Mouse (Mus musculus): ENCODE measurements around the gene Dennd4c. TPM values are rescaled to one million over a fixed set of nuclear protein-coding genes. Genes with fewer than 3 reads are reported as not detected.
"Not testable (repeated sequence)": the region's sequence is repeated elsewhere in the genome, so short reads cannot be mapped to it uniquely, and the experiment has no call there.

Gene Dennd4c
- polyA plus RNA-seq, 1 experiment from 2014 or later, result 5.8 TPM

DNA sequence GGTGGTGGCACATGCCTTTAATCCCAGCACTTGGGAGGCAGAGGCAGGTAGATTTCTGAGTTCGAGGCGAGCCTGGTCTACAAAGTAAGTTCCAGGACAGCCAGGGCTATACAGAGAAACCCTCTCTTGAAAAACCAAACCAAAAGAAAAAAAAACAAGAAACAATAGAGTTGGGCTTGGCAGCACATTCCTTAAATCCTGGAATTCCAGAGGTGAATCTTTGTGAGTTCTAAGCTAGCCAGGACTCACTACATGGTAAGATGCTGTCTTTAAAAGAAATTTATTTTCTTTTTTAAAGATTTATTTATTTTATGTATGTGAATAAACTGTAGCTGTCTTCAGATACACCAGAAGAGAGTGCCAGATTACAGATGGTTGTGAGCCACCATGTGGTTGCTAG, 92.8 kb downstream of the Dennd4c start:
- not testable (repeated sequence) for H3K4me3 ChIP-seq (ENCODE audit: low read depth, low read length); ATAC-seq (replicated peaks; ENCODE audit: low FRiP score); H3K4me1 ChIP-seq (replicated peaks; ENCODE audit: control insufficient read depth, insufficient read depth, low read length); H3K4me2 ChIP-seq; H3K9me3 ChIP-seq (ENCODE audit: control insufficient read depth, low read length); H3K27me3 ChIP-seq (replicated peaks; ENCODE audit: control insufficient read depth, insufficient read depth, low read length); H3K9ac ChIP-seq (ENCODE audit: low read depth, low read length); DNase-seq (ENCODE audit: low spot score); H3K27ac ChIP-seq (ENCODE audit: low read depth, low read length)
- 96% methylated on average over 2 of the region's 2 CpGs for WGBS
- H3K36me3 ChIP-seq (ENCODE audit: control insufficient read depth, insufficient read depth, low read length), result peaks cover 13% of the 10 kb centered on the region; the same call in 1 of the 2 replicates

DNA sequence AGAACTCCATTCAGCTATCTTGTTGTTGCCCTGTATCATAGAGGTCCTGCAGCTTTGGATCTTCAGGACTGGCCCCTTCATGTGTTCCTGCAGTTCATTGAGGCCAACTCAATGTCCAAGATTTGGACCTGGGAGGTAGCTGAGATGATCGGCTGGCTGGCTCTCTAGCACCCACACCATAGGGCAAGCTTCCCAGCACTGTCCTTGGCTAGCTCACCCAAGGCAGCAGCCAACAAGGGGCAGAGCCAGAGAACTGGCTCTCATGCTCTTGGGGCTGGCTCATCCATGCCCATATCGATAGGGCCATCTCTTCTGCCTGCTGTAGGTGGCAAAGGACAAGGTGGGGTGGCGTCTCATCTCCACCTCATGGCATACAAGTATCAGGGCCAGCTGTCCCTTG, 97.0 kb downstream of the Dennd4c start:
- ATAC-seq (replicated peaks; ENCODE audit: low FRiP score) (no peak), DNase-seq (ENCODE audit: low spot score) (no peak)
- Histone ChIP-seq H3K4me3 (ENCODE audit: low read depth, low read length) (no peak overlapping the region), H3K36me3 (ENCODE audit: control insufficient read depth, insufficient read depth, low read length) (peaks cover 13% of the 10 kb centered on the region), H3K27me3 (replicated peaks; ENCODE audit: control insufficient read depth, insufficient read depth, low read length) (no peaks in the 10 kb centered on the region), H3K9ac (ENCODE audit: low read depth, low read length) (no peak overlapping the region), H3K27ac (ENCODE audit: low read depth, low read length) (no peak overlapping the region), H3K4me2 (no peak overlapping the region), H3K9me3 (ENCODE audit: control insufficient read depth, low read length) (no peaks in the 10 kb centered on the region), H3K4me1 (replicated peaks; ENCODE audit: control insufficient read depth, insufficient read depth, low read length) (no peaks in the 10 kb centered on the region)
- WGBS, result 93% methylated on average over 3 of the region's 3 CpGs

DNA sequence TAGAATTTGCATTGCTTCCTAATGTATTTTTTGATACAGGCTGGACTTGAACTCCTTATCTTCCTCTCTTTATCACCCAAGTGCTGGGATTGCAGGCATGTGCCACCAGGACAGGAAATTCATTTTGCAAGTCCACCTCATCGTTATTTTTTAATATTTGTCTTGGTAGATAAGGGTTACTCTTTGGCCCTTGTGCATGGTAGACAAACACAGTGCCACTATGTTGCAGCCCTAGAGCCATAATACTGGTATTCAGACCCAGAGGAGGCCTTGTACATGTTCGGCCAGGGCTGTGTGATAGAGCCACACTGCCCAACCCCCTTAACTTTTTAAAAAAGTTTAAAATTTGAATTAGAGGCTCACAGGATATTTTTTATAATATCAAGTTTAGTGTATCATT, 98.9 kb downstream of the Dennd4c start:
- Histone ChIP-seq H3K4me2 (no peak overlapping the region), H3K27ac (ENCODE audit: low read depth, low read length) (no peak overlapping the region), H3K4me3 (ENCODE audit: low read depth, low read length) (no peak overlapping the region), H3K4me1 (replicated peaks; ENCODE audit: control insufficient read depth, insufficient read depth, low read length) (no peaks in the 10 kb centered on the region), H3K36me3 (ENCODE audit: control insufficient read depth, insufficient read depth, low read length) (peaks cover 11% of the 10 kb centered on the region), H3K27me3 (replicated peaks; ENCODE audit: control insufficient read depth, insufficient read depth, low read length) (no peaks in the 10 kb centered on the region), H3K9me3 (ENCODE audit: control insufficient read depth, low read length) (no peaks in the 10 kb centered on the region), H3K9ac (ENCODE audit: low read depth, low read length) (no peak overlapping the region)
- DNase-seq (ENCODE audit: low spot score) (no peak), ATAC-seq (replicated peaks; ENCODE audit: low FRiP score) (no peak)
- WGBS, result 73% methylated on average over 2 of the region's 2 CpGs

DNA sequence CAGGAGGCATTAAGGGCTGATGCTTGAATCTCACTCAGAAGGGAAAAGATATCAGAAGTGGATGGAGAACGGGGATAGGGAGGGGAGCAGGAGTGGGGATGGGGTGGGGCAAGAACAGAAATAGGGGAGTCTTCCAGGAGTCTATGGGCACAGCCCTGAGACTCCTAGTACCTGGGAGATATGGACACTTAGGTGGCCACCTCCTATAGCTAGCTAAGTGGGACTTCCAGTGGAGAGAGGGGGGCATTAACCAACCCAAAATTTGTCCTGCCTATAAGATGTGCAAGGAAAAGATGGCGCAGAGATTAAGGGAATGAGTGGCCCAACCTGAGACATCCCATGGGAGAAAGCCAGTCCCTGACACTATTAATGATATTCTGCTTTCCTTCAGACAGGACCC, 103.0 kb downstream of the Dennd4c start:
- H3K4me3 ChIP-seq (ENCODE audit: low read depth, low read length), result no peak overlapping the region
- no peaks in the 10 kb centered on the region for H3K27me3 ChIP-seq (replicated peaks; ENCODE audit: control insufficient read depth, insufficient read depth, low read length)
- H3K9ac ChIP-seq (ENCODE audit: low read depth, low read length), result no peak overlapping the region
- no peaks in the 10 kb centered on the region for H3K9me3 ChIP-seq (ENCODE audit: control insufficient read depth, low read length)
- 59% methylated on average over 2 of the region's 2 CpGs for WGBS
- peaks cover 35% of the 10 kb centered on the region for H3K36me3 ChIP-seq (ENCODE audit: control insufficient read depth, insufficient read depth, low read length)
- no peak overlapping the region for H3K4me2 ChIP-seq
- DNase-seq (ENCODE audit: low spot score) (no peak), ATAC-seq (replicated peaks; ENCODE audit: low FRiP score) (no peak)
- no peak overlapping the region for H3K27ac ChIP-seq (ENCODE audit: low read depth, low read length)
- H3K4me1 ChIP-seq (replicated peaks; ENCODE audit: control insufficient read depth, insufficient read depth, low read length), result peaks cover 7% of the 10 kb centered on the region

DNA sequence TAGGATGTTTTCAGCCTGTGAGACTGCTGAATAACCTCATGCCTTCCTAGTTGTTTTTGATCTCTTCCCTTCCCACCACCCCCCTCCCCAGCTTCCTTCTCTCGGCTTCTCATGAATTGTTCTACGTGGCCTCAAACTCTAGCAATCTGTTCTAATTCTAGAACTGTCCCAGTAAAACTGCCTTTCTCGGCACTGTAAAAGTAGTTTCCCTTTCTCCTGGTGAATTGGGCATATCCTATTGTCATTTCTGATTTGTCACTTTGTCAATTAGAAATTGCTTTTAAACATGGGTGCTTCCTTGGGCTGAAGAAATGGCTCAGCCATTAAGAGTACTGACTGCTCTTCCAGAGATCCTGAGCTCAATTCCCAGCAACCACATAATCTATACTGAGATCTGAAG, 103.7 kb downstream of the Dennd4c start:
- Histone ChIP-seq H3K9ac (ENCODE audit: low read depth, low read length) (no peak overlapping the region), H3K4me3 (ENCODE audit: low read depth, low read length) (no peak overlapping the region), H3K27me3 (replicated peaks; ENCODE audit: control insufficient read depth, insufficient read depth, low read length) (no peaks in the 10 kb centered on the region), H3K4me2 (no peak overlapping the region), H3K9me3 (ENCODE audit: control insufficient read depth, low read length) (no peaks in the 10 kb centered on the region), H3K27ac (ENCODE audit: low read depth, low read length) (peak overlapping the region; percentile 63), H3K36me3 (ENCODE audit: control insufficient read depth, insufficient read depth, low read length) (peaks cover 34% of the 10 kb centered on the region), H3K4me1 (replicated peaks; ENCODE audit: control insufficient read depth, insufficient read depth, low read length) (peaks cover 7% of the 10 kb centered on the region)
- DNase-seq (ENCODE audit: low spot score) (no peak), ATAC-seq (replicated peaks; ENCODE audit: low FRiP score) (0 out of 2 replicates have a peak, but pooled peaks have one; percentile 16)
- 44% methylated on average over 3 of the region's 3 CpGs for WGBS

DNA sequence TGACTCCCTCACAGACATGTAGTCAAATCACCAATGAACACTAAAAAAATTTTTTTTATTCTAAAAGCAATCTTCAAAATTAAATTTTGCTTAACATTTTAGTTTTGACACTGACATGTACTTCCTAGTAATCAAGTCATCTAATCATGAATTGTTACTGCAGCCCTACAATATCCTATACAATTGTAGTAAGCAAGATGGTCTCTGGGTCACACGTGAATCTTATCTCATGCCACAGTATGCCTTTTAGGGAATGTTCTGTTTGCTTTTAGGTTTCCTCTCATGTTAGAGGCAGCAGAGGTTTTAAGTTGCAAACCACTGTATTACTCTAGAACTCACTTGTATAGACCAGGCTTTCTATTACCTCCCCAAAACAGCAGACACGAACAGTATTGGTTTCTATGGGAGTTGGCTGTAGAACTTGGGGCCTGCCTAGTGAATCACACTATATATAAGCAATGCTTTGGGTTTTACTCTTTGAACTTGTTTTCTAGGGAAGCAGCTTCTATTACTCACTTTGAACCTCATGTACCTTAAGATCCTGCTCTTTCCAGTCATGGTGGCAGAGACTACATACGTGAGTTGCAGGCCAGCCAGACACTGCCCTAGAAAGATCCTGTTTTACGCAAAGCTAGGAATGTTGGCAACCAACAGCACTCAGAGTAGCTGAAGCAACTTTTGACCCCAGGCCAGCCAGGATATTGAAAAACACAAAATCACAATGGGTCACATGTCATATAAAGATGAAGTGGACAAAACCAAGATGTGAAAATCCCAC, 104.6 kb downstream of the Dennd4c start:
- WGBS, result 71% methylated on average over 4 of the region's 4 CpGs
- H3K27me3 ChIP-seq (replicated peaks; ENCODE audit: control insufficient read depth, insufficient read depth, low read length), result no peaks in the 10 kb centered on the region
- no peak for DNase-seq (ENCODE audit: low spot score)
- 0 out of 2 replicates have a peak overlapping the region, but pooled peaks have one; percentile 42 for H3K27ac ChIP-seq (ENCODE audit: low read depth, low read length)
- no peak overlapping the region for H3K9ac ChIP-seq (ENCODE audit: low read depth, low read length)
- peaks cover 11% of the 10 kb centered on the region for H3K4me1 ChIP-seq (replicated peaks; ENCODE audit: control insufficient read depth, insufficient read depth, low read length)
- no peak overlapping the region for H3K4me3 ChIP-seq (ENCODE audit: low read depth, low read length)
- H3K36me3 ChIP-seq (ENCODE audit: control insufficient read depth, insufficient read depth, low read length), result peaks cover 32% of the 10 kb centered on the region
- no peaks in the 10 kb centered on the region for H3K9me3 ChIP-seq (ENCODE audit: control insufficient read depth, low read length)
- H3K4me2 ChIP-seq, result no peak overlapping the region
- no peak for ATAC-seq (replicated peaks; ENCODE audit: low FRiP score)

DNA sequence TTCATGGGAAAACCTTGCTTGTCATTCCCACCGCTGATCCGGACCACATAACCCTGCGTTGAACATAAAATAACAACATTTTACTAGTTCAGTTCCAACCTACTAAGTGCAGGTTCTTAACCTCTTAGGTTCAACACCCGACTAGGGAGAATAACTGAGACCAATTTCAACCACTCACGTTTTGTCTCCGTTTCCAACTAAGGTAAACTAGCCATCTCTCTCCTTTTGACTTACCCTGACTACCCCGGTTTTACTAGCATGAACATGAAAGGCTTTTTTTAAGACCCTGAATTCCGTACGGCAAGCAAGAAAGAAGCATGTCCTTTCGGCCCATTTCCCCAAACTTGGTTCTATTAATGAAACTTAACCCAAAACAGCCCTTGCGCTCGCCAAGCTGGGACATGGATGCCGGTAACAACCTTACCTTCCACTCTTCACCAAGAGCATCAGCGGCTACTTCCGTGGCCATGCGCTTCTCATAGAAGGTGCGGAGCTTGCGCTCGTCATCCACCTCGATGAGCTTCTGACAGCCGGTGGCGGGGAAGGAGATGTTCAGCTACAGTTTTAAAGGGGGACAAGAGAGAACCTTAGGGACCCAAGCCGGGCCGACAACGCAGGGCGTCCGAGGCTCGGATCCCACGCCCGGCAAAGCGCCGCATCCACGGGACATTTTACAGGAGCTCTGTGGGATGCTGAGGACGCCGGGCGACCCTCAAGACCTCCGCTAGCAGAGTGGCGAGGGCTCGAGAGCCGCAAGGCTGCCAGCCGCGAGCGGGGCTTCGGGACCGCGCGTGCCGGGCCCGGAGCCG, 108.2 kb downstream of the Dennd4c start:
- H3K27ac ChIP-seq (ENCODE audit: low read depth, low read length), result peak overlapping the region; percentile 98
- H3K4me2 ChIP-seq, result peak overlapping the region; percentile 77
- no peaks in the 10 kb centered on the region for H3K27me3 ChIP-seq (replicated peaks; ENCODE audit: control insufficient read depth, insufficient read depth, low read length)
- peaks cover 30% of the 10 kb centered on the region for H3K36me3 ChIP-seq (ENCODE audit: control insufficient read depth, insufficient read depth, low read length)
- peaks cover 14% of the 10 kb centered on the region for H3K4me1 ChIP-seq (replicated peaks; ENCODE audit: control insufficient read depth, insufficient read depth, low read length)
- DNase-seq (ENCODE audit: low spot score), result no peak
- no peaks in the 10 kb centered on the region for H3K9me3 ChIP-seq (ENCODE audit: control insufficient read depth, low read length)
- peak overlapping the region; percentile 100 for H3K4me3 ChIP-seq (ENCODE audit: low read depth, low read length)
- WGBS, result under 1% methylated on average over 46 of the region's 50 CpGs
- H3K9ac ChIP-seq (ENCODE audit: low read depth, low read length), result peak overlapping the region; percentile 100
- ATAC-seq (replicated peaks; ENCODE audit: low FRiP score), result no peak

DNA sequence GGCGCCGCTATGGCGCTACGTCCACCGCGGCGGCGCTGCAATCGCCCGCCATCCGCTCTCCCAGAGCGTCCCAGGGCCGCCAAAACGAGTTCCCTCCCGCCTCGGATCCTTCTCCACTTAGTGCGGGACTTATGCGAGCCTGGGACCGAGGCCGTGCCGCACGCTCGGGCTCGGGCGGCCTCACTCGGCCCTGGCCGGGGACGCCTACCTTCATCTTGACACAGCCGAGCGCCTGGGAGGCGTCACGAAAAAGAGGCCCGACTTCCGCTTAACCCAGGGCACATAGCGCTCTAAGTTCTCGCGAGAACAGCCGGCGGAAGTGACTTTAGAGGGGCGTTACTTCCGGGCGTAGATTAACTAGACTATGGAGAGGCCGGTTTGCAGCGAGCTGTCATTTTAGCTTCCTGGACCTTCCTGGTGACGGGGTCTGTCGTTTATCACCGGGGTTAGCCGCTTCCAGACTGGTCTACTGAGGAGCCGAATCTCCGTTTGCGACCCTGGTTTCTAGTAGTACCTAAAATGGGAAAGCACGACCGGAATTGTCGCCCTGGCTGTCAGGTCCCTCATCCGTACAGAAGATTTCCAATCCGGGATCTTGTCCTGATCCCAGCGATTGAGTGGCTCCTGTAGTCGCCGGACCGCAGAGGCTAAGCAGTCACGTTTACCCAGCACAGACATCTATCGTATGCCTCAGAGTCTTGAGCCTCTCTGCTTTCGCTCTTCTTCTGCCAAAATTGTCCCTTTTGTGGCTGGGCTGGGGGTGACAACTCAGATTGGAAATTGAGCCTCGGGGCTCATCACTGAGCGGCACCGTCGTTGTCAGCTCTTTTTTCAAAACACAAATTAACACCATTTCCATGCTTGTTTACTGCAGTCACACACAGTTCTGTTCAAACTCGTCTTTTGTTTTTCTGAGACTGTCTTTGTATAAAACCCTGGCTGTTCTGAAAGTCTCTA, 109.0 kb downstream of the Dennd4c start, which contains the start of gene Rps6:
Gene Rps6, minus strand, starts transcription at position 300 of the 957 bp plus-strand sequence.
- DNase-seq (ENCODE audit: low spot score) (peak; percentile 88), ATAC-seq (replicated peaks; ENCODE audit: low FRiP score) (peak; percentile 93)
- Histone ChIP-seq H3K27me3 (replicated peaks; ENCODE audit: control insufficient read depth, insufficient read depth, low read length) (no peaks in the 10 kb centered on the region), H3K4me3 (ENCODE audit: low read depth, low read length) (peak within 1 kb of the TSS; percentile 100), H3K36me3 (ENCODE audit: control insufficient read depth, insufficient read depth, low read length) (peaks cover 28% of the 10 kb centered on the region), H3K9me3 (ENCODE audit: control insufficient read depth, low read length) (no peaks in the 10 kb centered on the region), H3K4me1 (replicated peaks; ENCODE audit: control insufficient read depth, insufficient read depth, low read length) (peaks cover 14% of the 10 kb centered on the region), H3K4me2 (peak within 1 kb of the TSS; percentile 78), H3K27ac (ENCODE audit: low read depth, low read length) (peak within 1 kb of the TSS; percentile 98), H3K9ac (ENCODE audit: low read depth, low read length) (peak within 1 kb of the TSS; percentile 100)
- WGBS, result under 1% methylated on average over 68 of the region's 68 CpGs

Measured in liver, embryonic 11.5 days (tissue).